Mouse (Mus musculus): Measurements from ENCODE around the gene Gm49486.
A peak's percentile ranks its signal among the peaks of the same experiment; 100 is the strongest.
"Not testable (repeated sequence)": the region's sequence is repeated elsewhere in the genome, so short reads cannot be mapped to it uniquely, and the experiment has no call there.

Gene Gm49486

DNA sequence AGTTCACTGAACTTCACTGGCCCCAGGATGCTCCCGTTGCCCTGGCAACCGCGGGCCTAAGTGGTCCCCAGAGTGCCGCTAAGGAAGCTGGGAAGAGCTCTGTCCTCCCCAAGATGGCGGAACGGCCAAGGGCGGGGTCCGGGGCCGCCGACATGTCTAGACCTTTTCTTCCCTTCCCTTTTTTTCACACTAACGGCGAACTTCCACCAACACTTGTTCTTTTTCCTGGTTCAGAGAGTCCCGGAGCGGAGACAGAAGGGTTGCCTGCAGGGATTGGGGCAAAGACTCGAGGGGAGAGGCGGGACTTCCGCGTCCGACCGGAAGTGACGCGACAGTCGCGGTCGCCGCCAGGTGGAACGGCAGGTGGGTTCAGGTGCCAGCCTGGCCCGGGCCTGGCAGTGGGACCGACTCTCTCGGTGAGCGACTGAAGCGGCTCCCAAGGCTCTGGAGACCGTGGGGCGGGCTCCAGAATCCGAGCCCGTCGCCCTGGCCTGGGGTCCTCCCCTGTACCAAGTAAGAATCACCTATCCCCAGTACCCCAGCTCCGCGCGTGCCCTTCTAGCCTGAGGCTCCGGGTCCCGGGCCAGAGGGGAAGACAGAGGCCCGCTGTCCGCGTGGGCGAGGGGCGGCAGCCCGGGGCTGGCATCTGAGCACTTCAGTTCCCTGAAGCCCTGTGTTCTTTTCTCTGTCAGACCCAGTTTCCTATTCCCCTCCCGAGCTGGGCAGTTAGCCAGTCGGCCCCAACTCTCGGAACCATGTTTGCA, at the start of gene Gm49486, which contains the start of gene Pick1:
Gm49486 (plus strand) TSS at position 334 of the 764 bp plus-strand sequence.
Pick1 (plus strand) TSS at position 116 of the 764 bp plus-strand sequence.
- peak; percentile 87 for DNase-seq

- no peak for DNase-seq
Measured at GRCm38 (mm10) chr15:79185213-79185612, 44.0 kb upstream of the Gm49486 start.

DNA sequence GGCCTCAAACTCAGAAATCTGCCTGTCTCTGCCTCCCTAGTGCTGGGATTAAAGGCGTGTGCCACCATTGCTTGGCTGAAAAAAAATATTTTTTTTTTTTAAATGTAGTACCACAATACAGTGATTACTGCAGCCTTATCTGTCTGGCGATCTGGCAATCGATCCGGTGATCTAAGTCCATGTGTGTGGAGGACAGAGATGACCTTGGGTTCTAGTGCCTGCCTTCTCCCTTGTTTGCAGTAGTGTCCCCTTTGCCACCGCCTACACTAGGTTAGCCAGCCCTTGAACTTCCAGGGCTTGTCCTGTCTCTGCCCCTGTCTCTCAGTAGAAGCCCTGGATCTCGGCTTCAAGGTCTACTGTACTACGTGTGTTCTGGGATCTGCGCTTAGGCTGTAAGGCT, 41.4 kb upstream of the Gm49486 start:
- no peak for DNase-seq

DNA sequence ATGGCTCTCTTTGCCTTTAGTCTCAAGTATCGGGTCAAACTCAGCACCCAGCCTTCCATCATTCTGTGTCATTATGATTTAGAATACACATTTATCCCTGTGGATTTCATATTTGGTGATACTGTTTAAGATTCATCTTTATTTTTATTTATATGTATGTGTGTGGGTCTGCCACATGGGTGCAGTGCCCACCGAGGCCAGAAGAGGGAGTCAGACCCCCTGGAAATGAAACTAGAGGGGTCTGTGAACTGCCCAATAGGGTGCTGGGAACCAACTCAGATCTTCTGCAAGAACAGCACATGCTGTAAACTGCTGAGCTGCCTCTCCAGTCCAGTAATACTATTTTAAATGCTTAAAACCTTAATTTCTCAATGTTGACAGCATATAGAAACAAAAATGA, 37.8 kb upstream of the Gm49486 start:
- DNase-seq = no peak

- no peak for DNase-seq
Measured at GRCm38 (mm10) chr15:79192450-79192849, 36.7 kb upstream of the Gm49486 start.

GRCm38 (mm10) chr15:79192885-79193845, 36.0 kb upstream of the Gm49486 start:
- DNase-seq = peak; percentile 82

DNA sequence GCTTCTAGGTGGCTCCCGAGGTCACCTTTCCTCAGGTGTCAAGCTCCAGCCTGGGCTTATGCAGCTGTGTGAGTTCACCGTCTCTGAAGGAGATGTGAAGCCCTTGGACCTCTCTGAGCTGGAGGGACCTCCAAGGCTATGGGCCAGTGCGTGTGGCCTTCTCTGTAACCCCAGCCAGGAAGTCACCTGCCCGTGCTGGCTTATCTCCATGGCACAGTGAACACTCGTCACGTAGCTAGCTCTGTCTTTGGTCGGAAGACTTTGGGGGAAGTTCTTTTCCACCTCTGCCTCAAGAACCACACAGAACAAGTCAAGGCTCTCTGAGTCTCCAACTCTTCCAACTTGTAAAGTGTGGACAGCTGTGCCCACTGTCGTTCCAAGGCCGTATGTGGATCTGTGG, 35.1 kb upstream of the Gm49486 start:
- DNase-seq = no peak

DNA sequence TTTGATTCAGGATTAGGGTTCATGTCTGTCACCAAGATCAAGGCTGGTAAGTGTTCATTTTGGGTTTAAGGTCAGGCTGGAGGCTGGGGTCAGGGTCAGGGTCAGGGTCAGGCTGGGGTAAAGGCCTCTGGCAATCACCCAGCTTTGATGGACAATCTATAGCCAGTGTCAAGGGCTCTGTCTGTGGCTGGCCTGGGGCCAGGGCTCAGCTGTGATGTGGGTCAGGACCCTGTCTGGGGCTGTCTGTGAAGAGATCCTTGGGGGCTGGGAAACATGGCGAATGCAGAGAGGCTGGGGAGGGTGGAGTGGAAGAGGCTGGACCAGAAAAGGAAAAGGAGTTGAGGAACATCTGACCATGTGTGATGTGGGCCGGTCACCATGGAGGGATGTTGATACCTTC, 34.2 kb upstream of the Gm49486 start:
- DNase-seq = no peak

DNA sequence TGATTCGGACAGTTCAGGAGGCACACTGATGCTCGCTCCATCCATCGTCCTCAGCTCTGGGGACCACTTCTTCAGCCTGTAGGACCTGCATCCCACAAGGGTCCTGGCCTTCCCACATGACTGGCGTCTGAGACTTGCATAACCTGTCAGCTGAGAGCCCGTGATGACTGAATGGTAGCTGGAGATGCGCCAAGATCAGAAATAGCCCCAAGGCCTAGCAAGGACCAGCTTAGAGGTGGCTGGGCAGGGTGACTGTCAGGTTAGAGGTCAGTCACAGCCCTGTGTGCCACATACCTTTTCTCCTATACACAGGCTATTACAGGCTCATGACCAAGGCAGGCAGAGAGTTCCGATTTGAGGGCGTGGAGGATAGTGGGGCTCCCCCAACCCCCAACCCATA, 33.7 kb upstream of the Gm49486 start:
- DNase-seq = no peak

DNA sequence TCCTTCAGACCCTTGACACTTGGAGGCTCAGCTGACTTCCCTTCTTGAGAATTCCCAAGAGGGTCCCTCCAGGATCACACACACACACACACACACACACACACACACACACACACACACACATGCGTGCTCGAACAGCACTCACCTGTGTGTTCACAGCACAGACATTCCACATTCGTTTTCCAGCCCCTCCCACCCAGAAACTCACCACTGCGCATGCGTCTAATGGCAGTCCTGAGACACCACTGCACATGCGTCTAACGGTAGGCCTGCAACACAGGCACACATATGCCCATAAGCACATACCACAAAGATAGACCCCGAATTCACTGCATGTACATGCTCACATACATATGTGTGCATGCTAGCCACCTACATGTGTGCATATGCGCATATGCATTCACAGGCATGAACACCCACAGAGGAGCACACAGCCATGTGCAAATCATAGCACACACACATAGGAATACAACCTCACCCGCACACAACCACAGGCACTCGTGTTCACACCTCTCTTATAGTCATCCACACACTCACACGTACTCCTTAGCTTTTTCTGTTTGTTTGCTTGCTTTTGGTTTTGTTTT, 29.7 kb upstream of the Gm49486 start:
- no peak for DNase-seq

- DNase-seq = peak; percentile 78
Measured at GRCm38 (mm10) chr15:79201491-79202150, 27.6 kb upstream of the Gm49486 start.

GRCm38 (mm10) chr15:79202575-79202974, 26.6 kb upstream of the Gm49486 start:
- DNase-seq = peak; percentile 31

DNA sequence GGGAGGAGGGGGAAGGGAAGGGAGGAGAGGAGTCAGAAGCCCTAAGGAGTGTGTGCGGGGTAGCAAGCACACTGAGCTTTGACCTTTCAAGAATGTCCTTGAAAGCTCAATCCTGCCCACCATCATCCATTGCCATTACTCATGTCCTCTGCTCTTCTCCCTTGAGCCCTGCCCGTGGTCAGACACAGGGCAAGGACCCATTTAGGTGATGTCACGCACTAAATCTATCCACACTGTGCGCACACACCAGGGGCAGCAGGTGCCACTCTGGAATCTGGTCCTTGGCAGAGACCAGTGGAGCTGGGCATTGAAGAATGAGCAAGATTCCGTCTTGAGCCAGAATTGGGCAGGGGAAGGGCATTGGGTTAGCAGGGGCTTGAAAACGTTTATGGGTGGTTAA, 21.0 kb upstream of the Gm49486 start:
- DNase-seq = no peak

DNA sequence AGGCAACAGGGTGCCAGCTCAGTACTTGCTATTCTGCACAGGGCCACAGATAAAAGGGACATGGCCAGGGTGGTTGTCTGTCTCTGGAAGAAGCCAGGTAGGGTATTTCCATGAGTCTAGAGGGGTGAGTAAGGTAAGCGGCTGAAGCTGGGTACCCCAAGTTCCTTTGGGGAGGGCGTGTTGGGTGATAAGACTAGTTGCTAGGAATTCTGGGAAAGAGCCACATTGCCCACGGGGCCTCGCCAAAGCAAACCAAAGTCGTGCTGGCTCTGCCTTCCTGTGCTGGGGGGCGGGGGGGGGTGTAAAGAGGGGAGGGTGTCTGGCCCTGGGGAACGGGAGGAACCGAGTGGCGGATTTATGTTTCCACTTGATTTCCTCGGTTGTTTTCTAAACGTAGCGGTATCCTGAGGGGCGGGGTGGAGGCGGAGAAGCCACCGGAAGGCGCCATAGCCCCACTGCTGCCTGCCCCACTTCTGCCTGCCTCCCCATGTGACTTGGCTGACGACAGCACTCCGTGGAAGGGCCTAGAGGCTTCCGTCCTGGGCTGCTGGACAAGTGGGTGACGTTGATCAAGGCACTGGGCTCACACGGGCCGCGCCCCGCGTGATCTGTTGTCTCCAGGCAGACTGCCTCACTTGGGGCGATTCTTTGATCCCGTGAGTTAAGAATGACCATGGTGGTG, 20.3 kb upstream of the Gm49486 start:
- peak; percentile 72 for DNase-seq

GRCm38 (mm10) chr15:79210357-79210756, 18.8 kb upstream of the Gm49486 start:
- no peak for DNase-seq

DNA sequence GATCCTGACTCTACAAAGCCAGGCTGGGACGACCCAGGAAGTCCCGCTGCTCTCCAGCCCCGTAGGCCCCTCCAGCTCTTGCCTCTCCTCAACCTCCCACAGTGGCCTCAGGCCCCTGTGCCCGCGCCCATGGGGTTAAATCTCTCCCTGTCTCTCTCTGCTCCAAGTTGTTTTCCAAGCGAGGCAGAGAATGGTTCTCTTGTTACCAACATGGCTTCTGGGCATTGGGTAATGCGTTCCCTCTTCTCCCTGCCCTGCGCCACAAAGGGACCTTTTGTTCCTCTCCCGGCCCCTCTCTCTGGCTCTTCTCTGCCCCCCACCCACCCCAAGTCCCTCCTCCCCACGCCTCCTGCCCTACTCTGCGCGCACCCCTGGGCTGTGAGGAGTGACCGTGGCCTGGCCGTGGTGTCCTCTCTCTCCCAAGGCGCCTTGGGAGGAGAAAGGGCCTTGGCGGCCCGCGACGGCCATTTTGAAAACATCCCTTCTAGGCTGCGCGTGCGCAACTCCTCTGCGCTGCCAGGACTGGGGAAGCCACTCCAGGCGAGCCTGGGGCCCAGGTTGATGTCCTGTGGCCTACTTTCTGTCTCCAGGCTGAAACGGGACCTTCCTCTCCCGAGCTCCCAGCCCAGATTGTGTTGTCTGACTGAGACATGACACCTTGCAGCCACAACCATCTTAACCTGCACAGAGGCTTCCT, 16.3 kb upstream of the Gm49486 start:
- DNase-seq = peak; percentile 82

DNA sequence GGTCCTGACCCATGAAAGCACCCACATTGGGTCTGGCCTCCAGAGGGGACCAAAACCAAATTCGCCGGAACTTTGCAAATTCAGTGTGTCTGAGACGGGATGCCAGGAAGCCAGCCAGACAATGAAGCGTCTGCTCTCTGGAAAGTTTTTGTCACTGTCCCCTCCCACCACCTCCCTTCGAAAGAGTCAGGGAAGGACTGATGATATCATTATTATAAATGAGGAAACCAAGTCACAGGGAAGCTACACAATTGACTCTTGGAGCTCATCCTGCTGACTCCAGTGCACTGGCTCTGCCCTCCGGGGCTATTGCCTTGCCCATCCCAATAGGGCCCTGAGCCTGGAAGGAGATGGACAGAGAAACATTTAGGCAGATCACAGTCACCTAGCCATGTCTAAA, 15.6 kb upstream of the Gm49486 start:
- no peak for DNase-seq

DNA sequence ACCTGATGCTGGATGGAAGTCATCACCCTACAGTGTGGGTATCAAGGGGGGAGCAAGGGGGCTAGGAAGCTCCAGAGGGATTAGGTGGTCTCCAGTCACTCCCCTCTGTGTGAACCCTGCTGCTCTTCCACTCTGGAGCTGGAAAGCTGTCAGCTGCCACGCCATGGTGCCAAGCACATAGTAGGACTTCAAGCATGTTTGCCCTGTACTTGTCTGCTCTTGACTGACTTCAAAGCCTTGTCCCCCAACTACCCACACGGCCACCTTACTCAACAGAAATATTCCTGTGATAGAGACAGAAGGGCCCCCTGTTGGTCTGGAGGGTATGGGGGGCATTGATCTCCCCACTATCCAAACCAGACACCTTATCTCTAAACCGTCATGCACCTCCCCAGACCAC, 13.0 kb upstream of the Gm49486 start:
- DNase-seq = no peak

- no peak for DNase-seq
Measured at GRCm38 (mm10) chr15:79219572-79219971, 9.6 kb upstream of the Gm49486 start.

- no peak for DNase-seq
Measured at GRCm38 (mm10) chr15:79223641-79224040, 5.5 kb upstream of the Gm49486 start.

GRCm38 (mm10) chr15:79224685-79225084, 4.5 kb upstream of the Gm49486 start:
- DNase-seq = peak; percentile 91

DNA sequence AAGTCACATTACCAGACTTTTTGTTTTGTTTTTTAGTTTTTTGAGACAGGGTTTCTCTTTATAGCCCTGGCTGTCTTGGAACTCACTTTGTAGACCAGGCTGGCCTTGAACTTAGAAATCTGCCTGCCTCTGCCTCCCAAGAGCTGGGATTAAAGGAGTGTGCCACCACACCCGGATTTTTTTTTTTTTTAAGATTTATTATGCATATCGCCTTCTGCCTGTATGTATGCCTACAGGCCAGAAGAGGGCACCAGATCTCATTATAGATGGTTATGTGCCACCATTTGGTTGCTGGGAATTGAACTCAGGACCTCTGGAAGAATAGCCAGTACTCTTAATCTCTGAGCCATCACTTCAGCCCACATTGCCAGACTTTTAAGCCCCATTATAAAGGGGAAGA, 3.4 kb upstream of the Gm49486 start:
- DNase-seq = not testable (repeated sequence)

Measured in layer of hippocampus, adult 9-11 months (tissue).